Mouse (Mus musculus) liver, adult 2 months (tissue): ENCODE data around the gene Cdc42. TPM values are rescaled to one million over a fixed set of nuclear protein-coding genes. Genes with fewer than 3 reads are reported as not detected.

Source experiments
- DNase-seq: peaks from one replicate; pipeline ENCODE4 v3.0.0-alpha.2; 2011; ENCODE audit warnings: low read depth, low spot score; ENCODE audit errors: extremely low read depth
- H3K27ac ChIP-seq: fragments of 200-500 bp; replicated peaks from 2 replicates; pipeline ENCODE4 v1.5.1; 2012; ENCODE audit warnings: low read depth, mild to moderate bottlenecking, control low read depth, inconsistent platforms, low read length; ENCODE audit not compliant: insufficient read depth
- H3K27me3 ChIP-seq: fragments of 200-500 bp; 2 replicates; pipeline ENCODE4 v1.6.1; 2012; ENCODE audit warnings: mild to moderate bottlenecking, moderate library complexity, low read length, inconsistent platforms; ENCODE audit not compliant: control insufficient read depth, insufficient read depth
- H3K36me3 ChIP-seq: fragments of 200-500 bp; 2 replicates; pipeline ENCODE4 v1.6.1; 2012; ENCODE audit warnings: low read length, inconsistent platforms; ENCODE audit not compliant: control insufficient read depth, insufficient read depth
- H3K4me1 ChIP-seq: fragments of 200-500 bp; 2 replicates; pipeline ENCODE4 v1.6.1; 2011; ENCODE audit warnings: low read length; ENCODE audit not compliant: control insufficient read depth, insufficient read depth
- H3K4me3 ChIP-seq: fragments of 200-500 bp; 2 replicates; pipeline ENCODE4 v1.5.1; 2011; ENCODE audit warnings: low read depth, mild to moderate bottlenecking, control low read depth, low read length, moderate library complexity; ENCODE audit not compliant: insufficient read depth
- H3K79me2 ChIP-seq: fragments of 200-500 bp; 2 replicates; pipeline ENCODE4 v1.6.1; 2012; ENCODE audit warnings: inconsistent platforms, mild to moderate bottlenecking, low read length, moderate library complexity; ENCODE audit not compliant: control insufficient read depth, insufficient read depth
- H3K9ac ChIP-seq: fragments of 200-500 bp; 2 replicates; pipeline ENCODE4 v1.6.1; 2012; ENCODE audit warnings: low read depth, mild to moderate bottlenecking, control low read depth, inconsistent platforms, low read length
- CTCF ChIP-seq: fragments of 200-500 bp; IDR thresholded peaks from 2 replicates; pipeline ENCODE4 v1.5.1; 2011; ENCODE audit warnings: low read depth, low read length, control low read depth
- POLR2A ChIP-seq: fragments of 200-500 bp; IDR thresholded peaks from 2 replicates; pipeline ENCODE4 v1.6.1; 2011; ENCODE audit warnings: low read length, control low read depth; ENCODE audit not compliant: insufficient read depth; ENCODE audit errors: extremely low read depth
- WGBS: fragments of 180-500 bp; shearing (Covaris S2); methylation state at CpG from one replicate; pipeline ENCODE4 v1.1.7; 2018; 5-methylcytosine and 5-hydroxymethylcytosine counted together
- polyA plus RNA-seq: library from polyadenylated mRNA; depleted of rRNA; stranded (reverse); fragments of >200 nt; gene quantifications from 2 replicates; pipeline ENCODE4 v1.2.3, GENCODE M21; 2012
- total RNA-seq: library from RNA; depleted of rRNA; stranded (reverse); fragments of >200 nt; gene quantifications from 2 replicates; pipeline ENCODE4 v1.2.3, GENCODE M21; 2014

Gene Cdc42
- total and polyA plus RNA-seq, 2 experiments: 35.8 to 131 TPM

GRCm38 (mm10) chr4:137289701-137290100 is 67.8 kb downstream of the Cdc42 start:
- no peak for DNase-seq
- H3K27ac ChIP-seq: no peak overlapping the region
- no peak overlapping the region for H3K4me3 ChIP-seq
- no peaks in the 10 kb centered on the region for H3K4me1 ChIP-seq
- no peak overlapping the region for H3K9ac ChIP-seq
- H3K27me3 ChIP-seq: no peaks in the 10 kb centered on the region
- H3K36me3 ChIP-seq: no peaks in the 10 kb centered on the region
- no peaks in the 10 kb centered on the region for H3K79me2 ChIP-seq
- WGBS: 92% methylated on average over 6 of the region's 6 CpGs
- TF ChIP-seq CTCF (no peak), POLR2A (no peak)

- peak; percentile 10 for DNase-seq
- WGBS: 10% methylated on average over 4 of the region's 4 CpGs
These were observed 69.7 kb downstream of the Cdc42 start for GRCm38 (mm10) chr4:137287818-137288217.

GRCm38 (mm10) chr4:137287206-137287605 is 70.3 kb downstream of the Cdc42 start:
- Histone ChIP-seq H3K79me2 (no peaks in the 10 kb centered on the region), H3K4me1 (no peaks in the 10 kb centered on the region), H3K9ac (no peak overlapping the region), H3K36me3 (no peaks in the 10 kb centered on the region), H3K27me3 (no peaks in the 10 kb centered on the region), H3K4me3 (no peak overlapping the region), H3K27ac (no peak overlapping the region)
- DNase-seq: no peak
- 66% methylated on average over 13 of the region's 13 CpGs for WGBS
- TF ChIP-seq POLR2A: no peak
- TF ChIP-seq CTCF: no peak

More at GRCm38 (mm10) chr4:137287818-137288217, 69.7 kb downstream of the Cdc42 start:
- no peaks in the 10 kb centered on the region for H3K79me2 ChIP-seq
- no peak overlapping the region for H3K27ac ChIP-seq
- TF ChIP-seq CTCF: peak; percentile 91
- no peak for TF ChIP-seq POLR2A
- no peaks in the 10 kb centered on the region for H3K27me3 ChIP-seq
- no peak overlapping the region for H3K9ac ChIP-seq
- no peaks in the 10 kb centered on the region for H3K4me1 ChIP-seq
- H3K4me3 ChIP-seq: no peak overlapping the region
- H3K36me3 ChIP-seq: no peaks in the 10 kb centered on the region

GRCm38 (mm10) chr4:137286662-137286953 is 70.9 kb downstream of the Cdc42 start:
- TF ChIP-seq POLR2A: no peak
- no peak for TF ChIP-seq CTCF
- Histone ChIP-seq H3K9ac (no peak overlapping the region), H3K79me2 (no peaks in the 10 kb centered on the region), H3K27me3 (no peaks in the 10 kb centered on the region; the same call in 1 of the 2 replicates), H3K36me3 (no peaks in the 10 kb centered on the region), H3K4me1 (no peaks in the 10 kb centered on the region), H3K4me3 (no peak overlapping the region), H3K27ac (no peak overlapping the region)
- 22% methylated on average over 8 of the region's 8 CpGs for WGBS
- DNase-seq: no peak

GRCm38 (mm10) chr4:137285876-137286661 is 71.5 kb downstream of the Cdc42 start:
- H3K27ac ChIP-seq: no peak overlapping the region
- no peaks in the 10 kb centered on the region for H3K4me1 ChIP-seq
- H3K4me3 ChIP-seq: no peak overlapping the region
- no peaks in the 10 kb centered on the region for H3K36me3 ChIP-seq
- DNase-seq: no peak
- no peaks in the 10 kb centered on the region; the same call in 1 of the 2 replicates for H3K27me3 ChIP-seq
- TF ChIP-seq CTCF (no peak), POLR2A (no peak)
- H3K79me2 ChIP-seq: no peaks in the 10 kb centered on the region
- H3K9ac ChIP-seq: no peak overlapping the region
- WGBS: 73% methylated on average over 15 of the region's 15 CpGs

- WGBS: 46% methylated on average over 4 of the region's 4 CpGs
- H3K9ac ChIP-seq: no peak overlapping the region
- H3K4me3 ChIP-seq: no peak overlapping the region
- no peaks in the 10 kb centered on the region for H3K36me3 ChIP-seq
- peaks cover 2% of the 10 kb centered on the region; the same call in 1 of the 2 replicates for H3K27me3 ChIP-seq
- H3K4me1 ChIP-seq: no peaks in the 10 kb centered on the region
- DNase-seq: no peak
- H3K27ac ChIP-seq: no peak overlapping the region
- no peak for TF ChIP-seq CTCF
- TF ChIP-seq POLR2A: no peak
- H3K79me2 ChIP-seq: no peaks in the 10 kb centered on the region
These were observed 74.2 kb downstream of the Cdc42 start for GRCm38 (mm10) chr4:137283407-137283732.
